Comparison of ENCODE assay signal across 9 mouse cellular contexts in genomic region chr1:133077606-133078337, GRCm38 (mm10). TPM values are rescaled to one million over a fixed set of nuclear protein-coding genes. Genes with fewer than 3 reads are reported as not detected.
DNase-seq lines count a peak whose midpoint lies in the region; ATAC-seq and TF ChIP-seq lines count a peak whose summit lies in the region.
"Had no signal": no experiment of that assay in that cellular context is flagged by ENCODE, and none has a peak within 500 bp of the region (broad histone marks: within the 10 kb centered on the region; RNA-seq: fewer than 3 reads in every experiment).

No protein-coding gene starts in this region.

- no peak overlapping the region for H3K9ac ChIP-seq in embryonic facial prominence, embryonic 14.5 days (ENCODE audit: low read depth, low read length)
- no peak overlapping the region for H3K9ac ChIP-seq in hindbrain, embryonic 14.5 days
- no peak overlapping the region for H3K9ac ChIP-seq in neural tube, embryonic 11.5 days (ENCODE audit: low read length)

- H3K4me2 ChIP-seq in embryonic facial prominence, embryonic 14.5 days (ENCODE audit: low read depth, low read length): no peak overlapping the region
- H3K4me2 ChIP-seq in hindbrain, embryonic 14.5 days (replicated peaks): no peak overlapping the region
- H3K4me2 ChIP-seq in neural tube, embryonic 11.5 days (ENCODE audit: low read depth): no peak overlapping the region

- peaks cover 8% of the 10 kb centered on the region for H3K4me1 ChIP-seq in embryonic facial prominence, embryonic 14.5 days (ENCODE audit: control insufficient read depth, insufficient read depth, low read length)
- H3K4me1 ChIP-seq in hindbrain, embryonic 14.5 days (replicated peaks; ENCODE audit: control insufficient read depth, insufficient read depth, low read length): peaks cover 7% of the 10 kb centered on the region
- H3K4me1 ChIP-seq in neural tube, embryonic 11.5 days (ENCODE audit: control insufficient read depth, insufficient read depth, low read length): peaks cover 21% of the 10 kb centered on the region

- no peak overlapping the region for H3K4me3 ChIP-seq in layer of hippocampus, adult 2 months
- H3K4me3 ChIP-seq in embryonic facial prominence, embryonic 14.5 days (ENCODE audit: low read depth, low read length): no peak overlapping the region
- H3K4me3 ChIP-seq in hindbrain, embryonic 14.5 days (replicated peaks; ENCODE audit: low read length): no peak overlapping the region
- H3K4me3 ChIP-seq in neural tube, embryonic 11.5 days (ENCODE audit: low read depth, low read length): no peak overlapping the region

- no peak for TF ChIP-seq CTCF in layer of hippocampus, adult 2 months (conservative IDR thresholded peaks at IDR 0.05)

- H3K27ac ChIP-seq in layer of hippocampus, adult 2 months: peak overlapping the region; percentile 36; the same call in 1 of the 2 replicates
- peak overlapping the region; percentile 52 for H3K27ac ChIP-seq in embryonic facial prominence, embryonic 14.5 days (replicated peaks; ENCODE audit: low read depth, low read length)
- 0 out of 2 replicates have a peak overlapping the region, but pooled peaks have one; percentile 14 for H3K27ac ChIP-seq in hindbrain, embryonic 14.5 days
- H3K27ac ChIP-seq in neural tube, embryonic 11.5 days (ENCODE audit: low read depth, low read length): peak overlapping the region; percentile 53

- peak; percentile 41 for ATAC-seq in embryonic facial prominence, embryonic 14.5 days (ENCODE audit: low read depth)
- no peak for ATAC-seq in hindbrain, embryonic 14.5 days (ENCODE audit: low FRiP score)
- ATAC-seq in neural tube, embryonic 11.5 days (ENCODE audit: insufficient read depth, low FRiP score, low TSS enrichment): no peak

- no peaks in the 10 kb centered on the region for H3K9me3 ChIP-seq in embryonic facial prominence, embryonic 14.5 days (ENCODE audit: control insufficient read depth, low read length)
- H3K9me3 ChIP-seq in hindbrain, embryonic 14.5 days (ENCODE audit: control insufficient read depth, low read length): no peaks in the 10 kb centered on the region
- H3K9me3 ChIP-seq in neural tube, embryonic 11.5 days (ENCODE audit: control insufficient read depth, low read length): no peaks in the 10 kb centered on the region

- DNase-seq in layer of hippocampus, adult 2 months (ENCODE audit: low spot score in 2 of 2): no peak
- DNase-seq in layer of hippocampus, adult 9-11 months: no peak
- peak; percentile 74 for DNase-seq in embryonic facial prominence, embryonic 14.5 days (ENCODE audit: low spot score)
- no peak for DNase-seq in hindbrain, embryonic 14.5 days (ENCODE audit: low spot score)
- no peak for DNase-seq in neural tube, embryonic 11.5 days (ENCODE audit: low spot score)
- DNase-seq in cerebellum, postnatal 14 days: no peak
- DNase-seq in right cerebral cortex, postnatal 36 days (ENCODE audit: low spot score in 2 of 2): no peak
- DNase-seq in layer of hippocampus, postnatal 36 days: no peak

- H3K36me3 ChIP-seq in embryonic facial prominence, embryonic 14.5 days (ENCODE audit: control insufficient read depth, insufficient read depth, low read length): peaks cover 29% of the 10 kb centered on the region
- peaks cover 40% of the 10 kb centered on the region for H3K36me3 ChIP-seq in hindbrain, embryonic 14.5 days (replicated peaks; ENCODE audit: control insufficient read depth, insufficient read depth)
- H3K36me3 ChIP-seq in neural tube, embryonic 11.5 days (ENCODE audit: control insufficient read depth, insufficient read depth, low read length): peaks cover 4% of the 10 kb centered on the region; the same call in 1 of the 2 replicates

- no peaks in the 10 kb centered on the region for H3K27me3 ChIP-seq in embryonic facial prominence, embryonic 14.5 days (replicated peaks; ENCODE audit: control insufficient read depth, insufficient read depth, low read length)
- no peaks in the 10 kb centered on the region for H3K27me3 ChIP-seq in hindbrain, embryonic 14.5 days (ENCODE audit: control insufficient read depth, insufficient read depth, low read length)
- no peaks in the 10 kb centered on the region for H3K27me3 ChIP-seq in neural tube, embryonic 11.5 days (ENCODE audit: control insufficient read depth, insufficient read depth, low read length)
- H3K27me3 ChIP-seq: Patski had no signal

- 45% methylated on average over 12 of the region's 12 CpGs for WGBS in embryonic facial prominence, embryonic 14.5 days
- WGBS in hindbrain, embryonic 14.5 days: 53% methylated on average over 11 of the region's 12 CpGs
- 50% methylated on average over 11 of the region's 12 CpGs for WGBS in neural tube, embryonic 11.5 days

RNA-seq across cellular contexts. Expression of gene Pik3c2b, which starts 32.3 kb away (rescaled TPM):
- total RNA-seq in layer of hippocampus, adult 2 months (2021): 10 to 100 TPM; 13.7 to 15.5 TPM
- polyA plus RNA-seq in embryonic facial prominence, embryonic 14.5 days (2014; fragmentation: Nextera tagmentation; extraction: Ambion mirVana): 7.0 and 7.1 TPM in 2 replicates
- 13.7 and 14.8 TPM in 2 replicates for polyA plus RNA-seq in hindbrain, embryonic 14.5 days (2014; fragmentation: Nextera tagmentation; extraction: Ambion mirVana)
- 14.6 and 15.4 TPM in 2 replicates for polyA plus RNA-seq in neural tube, embryonic 11.5 days (2014; fragmentation: Nextera tagmentation; extraction: Ambion mirVana)
- 10 to 100 TPM; 14.7 to 16.2 TPM for total RNA-seq in layer of hippocampus, postnatal 36 days (2021)

RNA-seq across cellular contexts. Expression of gene Mdm4, which starts 47.4 kb away (rescaled TPM):
- 100 to 1,000 TPM in 1 of 2 experiments, 10 to 100 TPM in 1; 80.8 to 101 TPM for total RNA-seq in layer of hippocampus, adult 2 months (2021)
- polyA plus RNA-seq in embryonic facial prominence, embryonic 14.5 days (2014; fragmentation: Nextera tagmentation; extraction: Ambion mirVana): 33.4 and 40.3 TPM in 2 replicates
- 42.4 and 51.8 TPM in 2 replicates for polyA plus RNA-seq in hindbrain, embryonic 14.5 days (2014; fragmentation: Nextera tagmentation; extraction: Ambion mirVana)
- polyA plus RNA-seq in neural tube, embryonic 11.5 days (2014; fragmentation: Nextera tagmentation; extraction: Ambion mirVana): 41.0 and 41.2 TPM in 2 replicates
- 100 to 1,000 TPM in 1 of 2 experiments, 10 to 100 TPM in 1; 86.0 to 101 TPM for total RNA-seq in layer of hippocampus, postnatal 36 days (2021)

RNA-seq across cellular contexts. Expression of gene Ppp1r15b, which starts 53.2 kb away (rescaled TPM):
- total RNA-seq in layer of hippocampus, adult 2 months (2021): 10 to 100 TPM; 38.5 to 39.8 TPM
- polyA plus RNA-seq in embryonic facial prominence, embryonic 14.5 days (2014; fragmentation: Nextera tagmentation; extraction: Ambion mirVana): 42.0 and 42.1 TPM in 2 replicates
- 29.6 and 36.0 TPM in 2 replicates for polyA plus RNA-seq in hindbrain, embryonic 14.5 days (2014; fragmentation: Nextera tagmentation; extraction: Ambion mirVana)
- 55.3 and 57.6 TPM in 2 replicates for polyA plus RNA-seq in neural tube, embryonic 11.5 days (2014; fragmentation: Nextera tagmentation; extraction: Ambion mirVana)
- total RNA-seq in layer of hippocampus, postnatal 36 days (2021): 10 to 100 TPM; 42.5 to 44.2 TPM
